Mouse (Mus musculus) lung, adult 2 months (tissue): ENCODE data around the gene Top1. TPM values are rescaled to one million over a fixed set of nuclear protein-coding genes. Genes with fewer than 3 reads are reported as not detected.

ENCODE experiments used
- DNase-seq: peaks from one replicate; pipeline ENCODE4 v3.0.0; 2022
- H3K4me1 ChIP-seq: fragments of 200-500 bp; 2 replicates; pipeline ENCODE4 v1.6.1; 2011; ENCODE audit warnings: low read length; ENCODE audit not compliant: control insufficient read depth, insufficient read depth
- H3K4me3 ChIP-seq: fragments of 200-500 bp; replicated peaks from 2 replicates; pipeline ENCODE3; 2011; ENCODE audit warnings: low read depth, mild to moderate bottlenecking, control low read depth, low read length; ENCODE audit errors: extremely low read depth
- CTCF ChIP-seq: fragments of 200-500 bp; IDR thresholded peaks from 2 replicates; pipeline ENCODE4 v1.5.1; 2011; ENCODE audit warnings: mild to moderate bottlenecking, low read length, control low read depth; ENCODE audit not compliant: insufficient read depth
- POLR2A ChIP-seq: fragments of 200-500 bp; IDR thresholded peaks from 2 replicates; pipeline ENCODE4 v1.6.1; 2011; ENCODE audit warnings: low read depth, mild to moderate bottlenecking, control low read depth, low read length, borderline replicate concordance; ENCODE audit errors: extremely low read depth
- WGBS: fragments of 180-500 bp; shearing (Covaris S2); methylation state at CpG from one replicate; pipeline ENCODE4 v1.1.7; 2018; 5-methylcytosine and 5-hydroxymethylcytosine counted together
- polyA plus RNA-seq: library from polyadenylated mRNA; depleted of rRNA; stranded (reverse); fragments of >200 nt; gene quantifications from 2 replicates; pipeline ENCODE4 v1.2.3, GENCODE M21; 2012

Gene Top1
- polyA plus RNA-seq, 1 experiment = 10.7 TPM

GRCm38 (mm10) chr2:160619831-160620230, 25.9 kb upstream of the Top1 start:
- H3K4me3 ChIP-seq = no peak overlapping the region
- H3K4me1 ChIP-seq = peaks cover 17% of the 10 kb centered on the region
- 10% methylated on average over 9 of the region's 9 CpGs for WGBS
- TF ChIP-seq POLR2A = no peak
- no peak for TF ChIP-seq CTCF
- peak; percentile 73 for DNase-seq

GRCm38 (mm10) chr2:160620279-160620963, 25.3 kb upstream of the Top1 start:
- Histone ChIP-seq H3K4me3 (no peak overlapping the region), H3K4me1 (peaks cover 17% of the 10 kb centered on the region)
- no peak for TF ChIP-seq POLR2A
- no peak for TF ChIP-seq CTCF
- no peak for DNase-seq
- 52% methylated on average over 6 of the region's 6 CpGs for WGBS

- no peak for DNase-seq
- no peak overlapping the region for H3K4me3 ChIP-seq
- WGBS = 50% methylated on average over 11 of the region's 11 CpGs
- no peak for TF ChIP-seq CTCF
- H3K4me1 ChIP-seq = peaks cover 17% of the 10 kb centered on the region
These were observed 24.7 kb upstream of the Top1 start for GRCm38 (mm10) chr2:160621001-160621448.

GRCm38 (mm10) chr2:160621661-160622211, 24.0 kb upstream of the Top1 start:
- peaks cover 17% of the 10 kb centered on the region for H3K4me1 ChIP-seq
- 14% methylated on average over 5 of the region's 5 CpGs for WGBS

GRCm38 (mm10) chr2:160622646-160623045, 23.0 kb upstream of the Top1 start:
- Histone ChIP-seq H3K4me1 (peaks cover 17% of the 10 kb centered on the region), H3K4me3 (no peak overlapping the region)
- TF ChIP-seq POLR2A (no peak), CTCF (no peak)
- no peak for DNase-seq
- 77% methylated on average over 3 of the region's 3 CpGs for WGBS

More at GRCm38 (mm10) chr2:160621661-160622211, 24.0 kb upstream of the Top1 start:
- DNase-seq = peak; percentile 77
- TF ChIP-seq POLR2A (no peak), CTCF (no peak)
- H3K4me3 ChIP-seq = peak overlapping the region; percentile 42

- no peak for DNase-seq
- TF ChIP-seq POLR2A (no peak), CTCF (no peak)
- WGBS = 53% methylated on average over 3 of the region's 3 CpGs
- Histone ChIP-seq H3K4me3 (no peak overlapping the region), H3K4me1 (peaks cover 17% of the 10 kb centered on the region)
These were observed 21.9 kb upstream of the Top1 start for GRCm38 (mm10) chr2:160623745-160624144.

GRCm38 (mm10) chr2:160627207-160628025, 18.3 kb upstream of the Top1 start:
- H3K4me1 ChIP-seq = no peaks in the 10 kb centered on the region
- no peak for DNase-seq
- no peak overlapping the region for H3K4me3 ChIP-seq
- WGBS = 79% methylated on average over 11 of the region's 11 CpGs
- TF ChIP-seq POLR2A (no peak), CTCF (no peak)

GRCm38 (mm10) chr2:160628055-160628454, 17.6 kb upstream of the Top1 start:
- no peak for TF ChIP-seq POLR2A
- TF ChIP-seq CTCF = no peak
- 89% methylated on average over 5 of the region's 5 CpGs for WGBS
- DNase-seq = no peak
- no peak overlapping the region for H3K4me3 ChIP-seq
- H3K4me1 ChIP-seq = no peaks in the 10 kb centered on the region

GRCm38 (mm10) chr2:160628666-160629527, 16.8 kb upstream of the Top1 start:
- DNase-seq = no peak
- Histone ChIP-seq H3K4me3 (no peak overlapping the region), H3K4me1 (no peaks in the 10 kb centered on the region)
- TF ChIP-seq POLR2A (no peak), CTCF (no peak)
- WGBS = 93% methylated on average over 12 of the region's 12 CpGs
